Mouse (Mus musculus): Measurements from ENCODE around the gene Adgb. TPM values are rescaled to one million over a fixed set of nuclear protein-coding genes. Genes with fewer than 3 reads are reported as not detected.
"Not testable (repeated sequence)": the region's sequence is repeated elsewhere in the genome, so short reads cannot be mapped to it uniquely, and the experiment has no call there.

The Adgb gene
- total RNA-seq (2014; fragmentation: Nextera tagmentation) = 1.7 TPM in 1 of 2 replicates, not detected in the other
- not detected in 2 replicates for total RNA-seq (2017)

DNA sequence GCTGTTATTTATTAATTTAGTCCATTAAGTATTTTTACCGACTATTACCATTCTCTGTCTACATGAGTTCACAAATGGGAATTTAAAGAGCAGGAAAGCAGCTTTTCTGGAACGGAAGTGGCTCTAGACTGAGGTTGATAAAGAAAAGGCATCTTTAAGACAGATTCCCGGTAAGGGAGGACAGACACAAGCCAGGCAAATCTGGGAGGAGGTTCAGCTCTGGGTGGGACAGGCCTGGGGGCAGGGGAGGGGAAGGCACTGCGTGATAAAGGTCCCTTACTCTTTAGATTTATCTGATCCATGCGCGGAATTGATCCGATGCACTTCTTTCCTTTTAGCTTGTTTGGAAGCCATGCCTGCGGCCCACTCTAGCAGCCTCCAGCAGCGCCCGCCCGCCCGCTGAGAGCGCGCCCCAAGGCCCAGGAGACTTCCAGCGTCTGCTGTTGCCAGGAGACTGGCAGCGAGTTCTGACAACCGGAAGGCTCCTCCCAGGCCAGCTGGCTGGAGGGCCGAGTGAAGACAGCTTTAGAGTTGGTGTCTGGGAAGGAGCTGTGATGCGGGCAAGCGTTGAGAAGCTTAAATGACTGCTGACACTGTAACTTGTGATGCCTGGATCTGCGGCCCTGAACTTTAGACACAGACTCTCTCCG lies at the start of gene Adgb:
Adgb (minus strand) TSS at position 366 of the 650 bp plus-strand sequence.
- peak; percentile 67 for ATAC-seq (replicated peaks; ENCODE audit: low FRiP score, low TSS enrichment, poor library complexity, severe bottlenecking)

DNA sequence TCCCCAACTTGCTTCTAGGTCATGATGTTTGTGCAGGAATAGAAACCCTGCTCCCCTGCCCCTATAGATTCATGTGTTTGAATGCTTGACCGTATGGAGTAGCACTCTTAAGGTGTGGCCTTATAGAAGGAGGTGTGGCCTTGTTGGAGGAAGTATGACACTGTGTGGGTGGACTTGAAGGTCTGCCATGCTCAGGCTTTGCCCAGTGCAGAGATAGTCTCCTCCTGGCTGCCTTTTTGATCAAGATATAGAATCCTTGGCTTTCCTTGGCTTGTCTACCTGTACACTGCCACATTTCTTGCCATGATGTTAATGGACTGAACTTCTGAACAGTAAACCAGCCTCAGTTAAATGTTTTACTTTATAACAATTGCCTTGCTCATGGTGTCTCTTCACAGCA lies 8.0 kb upstream of the Adgb start:
- no peak for ATAC-seq (replicated peaks; ENCODE audit: low FRiP score, low TSS enrichment, poor library complexity, severe bottlenecking)

DNA sequence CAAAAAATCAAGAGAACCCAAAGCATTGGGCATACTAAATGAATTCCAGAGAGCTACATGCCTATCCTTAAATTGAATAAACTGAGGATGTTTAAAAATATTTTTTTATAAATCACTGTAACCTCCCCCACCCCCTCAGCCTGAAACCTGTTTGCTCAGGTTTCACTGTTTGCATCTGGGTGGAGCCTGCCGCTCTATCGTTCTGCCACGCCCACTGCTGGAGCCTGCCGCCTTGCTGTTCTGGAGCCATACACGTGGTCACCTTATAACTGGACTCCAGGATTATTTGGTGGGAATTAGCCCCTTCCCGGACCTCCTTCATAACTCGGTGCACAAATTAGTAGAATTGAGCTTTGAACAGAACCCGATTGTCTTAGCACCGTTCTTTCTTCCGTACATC lies 5.3 kb upstream of the Adgb start:
- not testable (repeated sequence) for ATAC-seq (replicated peaks; ENCODE audit: low FRiP score, low TSS enrichment, poor library complexity, severe bottlenecking)

- ATAC-seq (replicated peaks; ENCODE audit: low FRiP score, low TSS enrichment, poor library complexity, severe bottlenecking) = peak; percentile 30; the same call in 1 of the 2 replicates
Measured at GRCm38 (mm10) chr10:10476956-10477355, 4.8 kb upstream of the Adgb start.

DNA sequence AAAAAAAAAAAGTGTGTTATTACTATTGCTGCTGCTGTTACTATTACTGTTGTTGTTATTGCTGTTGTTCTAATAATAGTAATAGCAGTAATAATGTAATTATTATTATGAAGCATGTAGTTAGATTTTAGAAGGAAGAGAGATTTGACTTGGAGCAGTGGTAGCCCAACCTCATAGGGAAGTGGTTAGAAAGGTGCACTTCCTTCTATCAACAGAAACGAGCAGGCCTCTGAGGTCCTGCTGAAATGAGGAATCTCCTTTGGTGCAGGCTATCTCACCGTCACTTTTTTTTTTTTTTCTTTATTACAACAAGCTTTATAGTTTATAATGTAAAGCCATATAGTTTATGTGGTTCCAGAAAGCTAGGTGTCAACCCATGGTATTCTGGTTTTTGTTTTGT lies 4.4 kb upstream of the Adgb start:
- no peak for ATAC-seq (replicated peaks; ENCODE audit: low FRiP score, low TSS enrichment, poor library complexity, severe bottlenecking)

DNA sequence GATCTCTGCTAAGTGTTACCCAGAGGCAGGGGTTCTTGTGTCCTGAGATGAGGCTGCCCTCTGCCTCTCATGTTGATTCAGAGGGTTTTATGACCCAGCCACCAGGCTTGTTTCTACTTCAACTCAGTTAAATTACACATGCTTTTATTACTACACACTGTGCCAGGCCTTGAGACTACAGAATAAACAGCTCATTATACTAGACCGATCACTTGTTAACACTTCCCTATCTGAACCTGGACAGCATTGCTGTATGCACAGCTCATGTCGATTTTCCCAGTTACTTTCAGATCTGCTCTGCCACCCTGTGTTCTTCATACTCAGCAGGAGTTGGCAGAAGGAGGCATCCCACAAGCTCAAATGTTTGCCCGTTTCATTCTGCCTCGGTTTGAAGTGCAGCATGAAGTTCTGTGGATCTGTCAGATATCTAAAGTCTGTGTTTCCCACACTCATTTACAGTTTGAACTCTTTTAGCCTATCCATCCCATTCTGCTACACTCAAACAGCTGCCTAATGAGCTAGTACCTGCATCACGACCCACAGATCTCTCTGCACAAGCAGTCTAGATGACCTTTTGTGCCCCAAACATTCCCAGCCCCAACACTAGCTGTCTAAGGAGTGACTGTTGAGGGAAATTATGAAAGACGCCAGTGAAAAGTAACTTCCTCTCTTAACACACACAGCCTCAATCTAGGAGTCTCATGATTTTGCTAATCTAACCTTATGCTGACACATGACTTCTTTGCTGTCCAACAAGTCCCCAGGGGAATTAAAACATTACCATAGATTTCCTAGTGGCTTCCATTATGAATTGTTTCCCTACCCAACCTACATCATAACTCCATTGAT lies 3.2 kb downstream of the Adgb start:
- no peak for ATAC-seq (replicated peaks; ENCODE audit: low FRiP score, low TSS enrichment, poor library complexity, severe bottlenecking)

GRCm38 (mm10) chr10:10460113-10460512 lies 12.0 kb downstream of the Adgb start:
- no peak for ATAC-seq (replicated peaks; ENCODE audit: low FRiP score, low TSS enrichment, poor library complexity, severe bottlenecking)

DNA sequence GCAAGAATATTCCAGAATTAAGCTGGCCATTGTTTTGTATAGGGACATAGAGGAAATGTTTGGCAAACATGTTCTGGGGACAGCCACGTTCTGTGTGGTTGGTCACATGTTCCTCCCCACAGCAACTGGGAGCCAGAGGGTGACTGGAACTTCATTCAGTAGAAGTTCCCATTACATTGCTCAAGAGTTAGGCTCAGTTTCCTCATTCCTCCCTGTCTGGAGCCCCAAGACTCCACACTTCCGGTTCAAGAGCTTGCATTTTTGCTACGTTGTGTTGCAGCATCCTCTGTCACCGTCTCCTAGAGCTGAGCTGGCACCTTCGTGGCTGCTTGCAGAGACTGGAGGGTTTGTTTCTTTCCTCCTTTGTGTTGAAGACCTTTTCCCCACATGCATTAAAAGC lies 15.1 kb downstream of the Adgb start:
- ATAC-seq (replicated peaks; ENCODE audit: low FRiP score, low TSS enrichment, poor library complexity, severe bottlenecking) = no peak

GRCm38 (mm10) chr10:10449067-10449466 lies 23.1 kb downstream of the Adgb start:
- no peak for ATAC-seq (replicated peaks; ENCODE audit: low FRiP score, low TSS enrichment, poor library complexity, severe bottlenecking)

DNA sequence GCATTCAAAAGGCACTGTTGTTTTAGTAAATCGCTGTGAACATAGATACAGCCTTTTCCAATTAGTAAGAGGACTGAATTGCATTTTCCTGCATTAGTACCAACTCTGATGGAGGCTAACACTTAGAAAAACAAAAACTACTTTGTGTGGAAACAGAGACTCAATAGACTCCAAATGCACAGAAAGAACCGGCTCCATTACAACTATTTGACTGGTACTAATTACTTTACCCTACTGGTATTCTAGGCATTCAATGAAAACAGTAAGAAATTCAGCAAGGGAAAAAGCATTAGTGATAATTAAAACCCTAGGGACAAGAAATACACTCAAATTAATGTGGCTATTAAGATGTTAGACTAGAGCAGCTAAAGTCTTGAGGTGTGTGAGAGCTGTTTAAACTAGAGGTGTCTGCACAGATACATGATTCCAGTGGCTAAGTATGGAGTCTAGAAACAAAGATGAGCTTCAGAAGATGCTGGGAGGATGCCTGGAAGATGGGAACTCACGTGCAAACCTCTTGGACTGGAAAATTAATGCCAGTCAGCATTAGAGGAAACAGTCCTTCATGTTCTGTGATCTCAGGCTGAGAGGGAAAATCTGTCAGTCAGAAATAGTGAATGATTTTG lies 27.2 kb downstream of the Adgb start:
- ATAC-seq (replicated peaks; ENCODE audit: low FRiP score, low TSS enrichment, poor library complexity, severe bottlenecking) = no peak

GRCm38 (mm10) chr10:10443558-10443957 lies 28.6 kb downstream of the Adgb start:
- no peak for ATAC-seq (replicated peaks; ENCODE audit: low FRiP score, low TSS enrichment, poor library complexity, severe bottlenecking)

DNA sequence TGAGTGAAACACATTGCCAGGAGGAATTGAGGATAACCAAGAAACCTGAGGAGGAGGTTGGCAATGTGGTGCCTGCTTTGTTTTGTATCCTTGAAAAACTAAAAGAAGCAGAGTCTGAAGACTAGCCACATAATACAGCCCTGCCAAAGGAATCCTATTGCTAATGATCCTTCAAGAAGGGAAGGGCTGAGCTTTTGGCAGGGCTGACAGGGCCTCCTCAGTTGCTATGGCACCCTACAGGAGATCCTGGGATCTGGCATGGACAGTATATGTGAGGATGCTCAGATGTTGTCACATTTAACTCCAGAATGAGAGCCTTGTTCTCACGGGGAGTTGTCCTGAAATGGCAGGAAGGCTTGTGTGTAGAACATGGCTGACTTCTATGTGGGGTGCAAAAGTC lies 37.1 kb downstream of the Adgb start:
- no peak for ATAC-seq (replicated peaks; ENCODE audit: low FRiP score, low TSS enrichment, poor library complexity, severe bottlenecking)

GRCm38 (mm10) chr10:10429635-10430034 lies 42.5 kb downstream of the Adgb start:
- ATAC-seq (replicated peaks; ENCODE audit: low FRiP score, low TSS enrichment, poor library complexity, severe bottlenecking) = no peak

DNA sequence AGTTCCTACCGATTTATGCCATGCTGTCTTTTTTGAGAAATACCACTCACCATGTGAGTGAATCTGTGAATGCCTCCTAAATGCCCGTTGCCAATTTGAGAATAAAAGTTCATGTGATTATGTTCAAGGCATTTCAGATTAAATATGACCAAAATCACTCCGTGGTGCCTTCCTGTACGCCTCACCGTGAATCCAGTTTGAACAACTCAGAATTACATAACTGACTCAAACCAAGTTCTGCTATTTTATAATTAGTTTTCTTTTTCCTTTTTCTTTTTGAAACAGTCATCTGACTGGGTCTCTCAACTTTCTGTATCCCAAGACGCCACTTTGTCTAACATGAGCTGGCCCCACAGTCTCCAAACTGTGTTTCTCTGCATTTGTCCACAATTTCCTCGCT lies 43.1 kb downstream of the Adgb start:
- ATAC-seq (replicated peaks; ENCODE audit: low FRiP score, low TSS enrichment, poor library complexity, severe bottlenecking) = no peak

GRCm38 (mm10) chr10:10424383-10424782 lies 47.7 kb downstream of the Adgb start:
- ATAC-seq (replicated peaks; ENCODE audit: low FRiP score, low TSS enrichment, poor library complexity, severe bottlenecking) = no peak

DNA sequence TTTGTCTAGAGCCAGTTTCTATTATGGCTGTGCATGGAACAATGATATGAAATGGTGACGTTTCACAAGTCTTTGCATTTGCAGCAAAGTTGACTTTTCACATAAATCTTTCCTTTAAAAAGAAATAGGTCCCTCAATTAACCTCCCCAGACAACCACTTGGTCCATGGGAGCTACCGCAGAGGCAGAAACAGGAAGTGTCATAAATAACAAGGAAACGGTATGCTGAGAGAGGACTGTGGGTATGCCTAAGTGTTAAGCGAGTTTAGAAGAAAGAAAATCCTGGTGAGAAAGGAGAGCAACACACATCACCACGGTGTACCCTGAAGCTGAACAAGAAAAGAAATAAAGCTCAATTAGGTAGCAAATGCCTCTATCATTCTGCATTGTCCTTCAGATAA lies 61.1 kb downstream of the Adgb start:
- no peak for ATAC-seq (replicated peaks; ENCODE audit: low FRiP score, low TSS enrichment, poor library complexity, severe bottlenecking)

DNA sequence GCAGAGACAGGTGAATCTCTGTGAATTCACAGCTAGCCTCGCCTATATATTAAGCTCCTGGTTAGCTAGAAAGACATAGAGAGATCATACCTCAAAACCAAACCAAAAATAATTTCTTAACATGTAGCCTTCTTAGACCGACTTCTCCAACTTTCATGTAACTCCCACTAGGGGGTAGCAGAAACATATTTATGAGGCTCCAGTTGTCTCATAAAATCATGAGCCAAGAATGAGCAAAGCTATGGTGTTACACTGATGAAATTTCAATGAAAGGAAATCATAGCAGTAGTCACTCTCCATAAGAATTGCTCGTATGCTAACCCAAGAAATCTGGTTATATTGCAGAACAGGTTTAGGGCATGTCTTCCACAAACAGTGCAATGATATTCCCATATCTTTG lies 64.0 kb downstream of the Adgb start:
- ATAC-seq (replicated peaks; ENCODE audit: low FRiP score, low TSS enrichment, poor library complexity, severe bottlenecking) = peak; percentile 74

- ATAC-seq (replicated peaks; ENCODE audit: low FRiP score, low TSS enrichment, poor library complexity, severe bottlenecking) = no peak
Measured at GRCm38 (mm10) chr10:10395784-10396481, 76.2 kb downstream of the Adgb start.

GRCm38 (mm10) chr10:10374629-10375028 lies 97.5 kb downstream of the Adgb start:
- ATAC-seq (replicated peaks; ENCODE audit: low FRiP score, low TSS enrichment, poor library complexity, severe bottlenecking) = no peak

GRCm38 (mm10) chr10:10364025-10364424 lies 108.1 kb downstream of the Adgb start:
- no peak for ATAC-seq (replicated peaks; ENCODE audit: low FRiP score, low TSS enrichment, poor library complexity, severe bottlenecking)
